Mouse (Mus musculus): ENCODE data around the gene Rnf111. TPM values are rescaled to one million over a fixed set of nuclear protein-coding genes. Genes with fewer than 3 reads are reported as not detected.
"Not testable (repeated sequence)": the region's sequence is repeated elsewhere in the genome, so short reads cannot be mapped to it uniquely, and the experiment has no call there.

Rnf111 gene
- 32.4 and 39.6 TPM in 2 replicates for polyA plus RNA-seq (2014; fragmentation: Nextera tagmentation; extraction: Ambion mirVana)

GRCm38 (mm10) chr9:70503626-70504041 lies at the start of gene Rnf111:
Gene Rnf111, minus strand, starts transcription at chr9:70503725.
- H3K27me3 ChIP-seq (ENCODE audit: control insufficient read depth, insufficient read depth, low read length) = no peaks in the 10 kb centered on the region
- H3K4me1 ChIP-seq (ENCODE audit: control insufficient read depth, insufficient read depth, low read length) = peaks cover 15% of the 10 kb centered on the region
- peak within 1 kb of the TSS; percentile 96 for H3K9ac ChIP-seq (replicated peaks; ENCODE audit: low read depth, low read length)
- peak within 1 kb of the TSS; percentile 51 for H3K4me2 ChIP-seq (ENCODE audit: low read depth, low read length)
- H3K4me3 ChIP-seq (ENCODE audit: low read depth, low read length) = peak within 1 kb of the TSS; percentile 86
- under 1% methylated on average over 34 of the region's 45 CpGs for WGBS
- no peaks in the 10 kb centered on the region for H3K36me3 ChIP-seq (ENCODE audit: control insufficient read depth, insufficient read depth, low read length)
- H3K9me3 ChIP-seq (ENCODE audit: control insufficient read depth, low read length) = no peaks in the 10 kb centered on the region
- ATAC-seq (ENCODE audit: low read depth) = peak; percentile 98
- H3K27ac ChIP-seq (ENCODE audit: low read depth, low read length) = peak within 1 kb of the TSS; percentile 99

- 97% methylated on average over 2 of the region's 2 CpGs for WGBS
- H3K27ac ChIP-seq (ENCODE audit: low read depth, low read length); H3K27me3 ChIP-seq (ENCODE audit: control insufficient read depth, insufficient read depth, low read length); H3K36me3 ChIP-seq (ENCODE audit: control insufficient read depth, insufficient read depth, low read length); H3K9me3 ChIP-seq (ENCODE audit: control insufficient read depth, low read length); H3K4me2 ChIP-seq (ENCODE audit: low read depth, low read length); H3K4me3 ChIP-seq (ENCODE audit: low read depth, low read length); ATAC-seq (ENCODE audit: low read depth); H3K4me1 ChIP-seq (ENCODE audit: control insufficient read depth, insufficient read depth, low read length); H3K9ac ChIP-seq (replicated peaks; ENCODE audit: low read depth, low read length): not testable (repeated sequence)
Measured at GRCm38 (mm10) chr9:70552233-70552632, 48.7 kb upstream of the Rnf111 start.

- no peaks in the 10 kb centered on the region for H3K9me3 ChIP-seq (ENCODE audit: control insufficient read depth, low read length)
- H3K4me3 ChIP-seq (ENCODE audit: low read depth, low read length) = no peak overlapping the region
- 93% methylated on average over 1 of the region's 1 CpGs for WGBS
- no peak overlapping the region for H3K4me2 ChIP-seq (ENCODE audit: low read depth, low read length)
- no peak for ATAC-seq (ENCODE audit: low read depth)
- no peak overlapping the region for H3K27ac ChIP-seq (ENCODE audit: low read depth, low read length)
- H3K9ac ChIP-seq (replicated peaks; ENCODE audit: low read depth, low read length) = no peak overlapping the region
- peaks cover 6% of the 10 kb centered on the region; the same call in 1 of the 2 replicates for H3K36me3 ChIP-seq (ENCODE audit: control insufficient read depth, insufficient read depth, low read length)
- H3K4me1 ChIP-seq (ENCODE audit: control insufficient read depth, insufficient read depth, low read length) = 0 out of 2 replicates have a peak, but pooled peaks cover 4% of the 10 kb centered on the region
- H3K27me3 ChIP-seq (ENCODE audit: control insufficient read depth, insufficient read depth, low read length) = no peaks in the 10 kb centered on the region
Measured at GRCm38 (mm10) chr9:70551524-70551923, 48.0 kb upstream of the Rnf111 start.

- H3K4me3 ChIP-seq (ENCODE audit: low read depth, low read length) = no peak overlapping the region
- no peak for ATAC-seq (ENCODE audit: low read depth)
- no peak overlapping the region for H3K9ac ChIP-seq (replicated peaks; ENCODE audit: low read depth, low read length)
- no peaks in the 10 kb centered on the region for H3K27me3 ChIP-seq (ENCODE audit: control insufficient read depth, insufficient read depth, low read length)
- H3K36me3 ChIP-seq (ENCODE audit: control insufficient read depth, insufficient read depth, low read length) = peaks cover 6% of the 10 kb centered on the region; the same call in 1 of the 2 replicates
- 85% methylated on average over 4 of the region's 4 CpGs for WGBS
- H3K4me1 ChIP-seq (ENCODE audit: control insufficient read depth, insufficient read depth, low read length) = peaks cover 7% of the 10 kb centered on the region; the same call in 1 of the 2 replicates
- H3K9me3 ChIP-seq (ENCODE audit: control insufficient read depth, low read length) = no peaks in the 10 kb centered on the region
- H3K27ac ChIP-seq (ENCODE audit: low read depth, low read length) = no peak overlapping the region
- no peak overlapping the region for H3K4me2 ChIP-seq (ENCODE audit: low read depth, low read length)
Measured at GRCm38 (mm10) chr9:70548304-70548703, 44.8 kb upstream of the Rnf111 start.

GRCm38 (mm10) chr9:70546576-70546975 lies 43.1 kb upstream of the Rnf111 start:
- ATAC-seq (ENCODE audit: low read depth); H3K9me3 ChIP-seq (ENCODE audit: control insufficient read depth, low read length); H3K27me3 ChIP-seq (ENCODE audit: control insufficient read depth, insufficient read depth, low read length); H3K9ac ChIP-seq (replicated peaks; ENCODE audit: low read depth, low read length); H3K36me3 ChIP-seq (ENCODE audit: control insufficient read depth, insufficient read depth, low read length); H3K4me2 ChIP-seq (ENCODE audit: low read depth, low read length); H3K4me3 ChIP-seq (ENCODE audit: low read depth, low read length); H3K27ac ChIP-seq (ENCODE audit: low read depth, low read length): not testable (repeated sequence)
- WGBS = 89% methylated on average over 3 of the region's 3 CpGs
- H3K4me1 ChIP-seq (ENCODE audit: control insufficient read depth, insufficient read depth, low read length) = peaks cover 12% of the 10 kb centered on the region; the same call in 1 of the 2 replicates

- Histone ChIP-seq H3K4me3 (ENCODE audit: low read depth, low read length) (no peak overlapping the region), H3K36me3 (ENCODE audit: control insufficient read depth, insufficient read depth, low read length) (no peaks in the 10 kb centered on the region), H3K4me2 (ENCODE audit: low read depth, low read length) (no peak overlapping the region), H3K4me1 (ENCODE audit: control insufficient read depth, insufficient read depth, low read length) (peaks cover 14% of the 10 kb centered on the region; the same call in 1 of the 2 replicates), H3K9ac (replicated peaks; ENCODE audit: low read depth, low read length) (no peak overlapping the region), H3K27me3 (ENCODE audit: control insufficient read depth, insufficient read depth, low read length) (peaks cover 4% of the 10 kb centered on the region; the same call in 1 of the 2 replicates), H3K9me3 (ENCODE audit: control insufficient read depth, low read length) (no peaks in the 10 kb centered on the region), H3K27ac (ENCODE audit: low read depth, low read length) (no peak overlapping the region)
- no peak for ATAC-seq (ENCODE audit: low read depth)
- WGBS = 71% methylated on average over 1 of the region's 1 CpGs
Measured at GRCm38 (mm10) chr9:70544831-70545230, 41.3 kb upstream of the Rnf111 start.

- Histone ChIP-seq H3K36me3 (ENCODE audit: control insufficient read depth, insufficient read depth, low read length) (no peaks in the 10 kb centered on the region), H3K27me3 (ENCODE audit: control insufficient read depth, insufficient read depth, low read length) (peaks cover 4% of the 10 kb centered on the region; the same call in 1 of the 2 replicates), H3K27ac (ENCODE audit: low read depth, low read length) (no peak overlapping the region), H3K9me3 (ENCODE audit: control insufficient read depth, low read length) (no peaks in the 10 kb centered on the region), H3K4me3 (ENCODE audit: low read depth, low read length) (peak overlapping the region; percentile 92), H3K9ac (replicated peaks; ENCODE audit: low read depth, low read length) (peak overlapping the region; percentile 95; the same call in 1 of the 2 replicates), H3K4me2 (ENCODE audit: low read depth, low read length) (peak overlapping the region; percentile 72), H3K4me1 (ENCODE audit: control insufficient read depth, insufficient read depth, low read length) (peaks cover 14% of the 10 kb centered on the region; the same call in 1 of the 2 replicates)
- no peak for ATAC-seq (ENCODE audit: low read depth)
- WGBS = 66% methylated on average over 5 of the region's 5 CpGs
Measured at GRCm38 (mm10) chr9:70543985-70544384, 40.5 kb upstream of the Rnf111 start.

GRCm38 (mm10) chr9:70543048-70543880 lies 39.7 kb upstream of the Rnf111 start:
- H3K4me2 ChIP-seq (ENCODE audit: low read depth, low read length) = peak overlapping the region; percentile 72
- peak overlapping the region; percentile 92 for H3K4me3 ChIP-seq (ENCODE audit: low read depth, low read length)
- peak overlapping the region; percentile 95 for H3K9ac ChIP-seq (replicated peaks; ENCODE audit: low read depth, low read length)
- no peaks in the 10 kb centered on the region for H3K9me3 ChIP-seq (ENCODE audit: control insufficient read depth, low read length)
- peaks cover 4% of the 10 kb centered on the region; the same call in 1 of the 2 replicates for H3K27me3 ChIP-seq (ENCODE audit: control insufficient read depth, insufficient read depth, low read length)
- peak; percentile 81 for ATAC-seq (ENCODE audit: low read depth)
- 1% methylated on average over 57 of the region's 64 CpGs for WGBS
- no peaks in the 10 kb centered on the region for H3K36me3 ChIP-seq (ENCODE audit: control insufficient read depth, insufficient read depth, low read length)
- H3K4me1 ChIP-seq (ENCODE audit: control insufficient read depth, insufficient read depth, low read length) = peaks cover 14% of the 10 kb centered on the region; the same call in 1 of the 2 replicates
- H3K27ac ChIP-seq (ENCODE audit: low read depth, low read length) = peak overlapping the region; percentile 99
